Mouse (Mus musculus) embryonic fibroblast, embryonic 13.5 days (primary cell): ENCODE data around the gene Srrd.

ENCODE experiments used
- CTCF ChIP-seq: IDR thresholded peaks from 2 replicates; pipeline ENCODE4 v1.5.1; 2011; ENCODE audit warnings: mild to moderate bottlenecking, control low read depth, low read length, moderate library complexity, borderline replicate concordance; ENCODE audit not compliant: insufficient read depth
- POLR2A ChIP-seq: IDR thresholded peaks from 2 replicates; pipeline ENCODE4 v1.6.1; 2011; ENCODE audit warnings: low read depth, mild to moderate bottlenecking, control low read depth, low read length, moderate library complexity

GRCm38 (mm10) chr5:112391676-112392323 is 49.0 kb upstream of the Srrd start:
- no peak for TF ChIP-seq CTCF
- TF ChIP-seq POLR2A, result no peak
